Mouse (Mus musculus): ENCODE measurements around the gene Nmnat3.

- no peak for TF ChIP-seq CTCF (conservative IDR thresholded peaks at IDR 0.05; ENCODE audit: low read length)
- TF ChIP-seq NANOG (IDR thresholded peaks at IDR 0.05; ENCODE audit: borderline replicate concordance, low read length) = no peak
- no peak for TF ChIP-seq POU5F1 (IDR thresholded peaks at IDR 0.05; ENCODE audit: borderline replicate concordance, low read length)
Observed at GRCm38 (mm10) chr9:98311316-98311965, 24.2 kb downstream of the Nmnat3 start.

Data from E14TG2a.4 (cell line).